Mouse (Mus musculus) heart, adult 2 months (tissue): ENCODE results near the gene Tmem184a. TPM values are rescaled to one million over a fixed set of nuclear protein-coding genes. Genes with fewer than 3 reads are reported as not detected.

Experiments used
- DNase-seq, 2 experiments: peaks; one replicate each; pipeline ENCODE4 v3.0.0; 2021
- H3K27ac ChIP-seq: fragments of 200-600 bp; 2 replicates; pipeline ENCODE4 v1.8.1; 2022
- H3K27me3 ChIP-seq: fragments of 200-500 bp; 2 replicates; pipeline ENCODE4 v1.6.1; 2012; ENCODE audit warnings: mild to moderate bottlenecking, low read length, inconsistent platforms, mixed read lengths; ENCODE audit not compliant: control insufficient read depth, insufficient read depth
- H3K36me3 ChIP-seq: fragments of 200-500 bp; 2 replicates; pipeline ENCODE4 v1.6.1; 2012; ENCODE audit warnings: low read length, inconsistent platforms; ENCODE audit not compliant: control insufficient read depth, insufficient read depth
- H3K4me1 ChIP-seq: fragments of 200-500 bp; 2 replicates; pipeline ENCODE4 v1.6.1; 2011; ENCODE audit warnings: low read length; ENCODE audit not compliant: control insufficient read depth, insufficient read depth
- H3K4me3 ChIP-seq: fragments of 200-600 bp; 2 replicates; pipeline ENCODE4 v1.8.1; 2022
- H3K79me2 ChIP-seq: fragments of 200-500 bp; replicated peaks from 2 replicates; pipeline ENCODE4 v1.6.1; 2012; ENCODE audit warnings: mild to moderate bottlenecking, inconsistent platforms, low read length, moderate library complexity, mixed read lengths; ENCODE audit not compliant: control insufficient read depth, insufficient read depth
- H3K9ac ChIP-seq: fragments of 200-500 bp; 2 replicates; pipeline ENCODE4 v1.6.1; 2012; ENCODE audit warnings: low read depth, mild to moderate bottlenecking, control low read depth, inconsistent platforms, low read length, mixed read lengths
- CTCF ChIP-seq: fragments of 200-600 bp; IDR thresholded peaks from 2 replicates; pipeline ENCODE4 v1.8.1; 2022; ENCODE audit warnings: antibody characterized with exemption, mild to moderate bottlenecking, moderate library complexity
- EP300 ChIP-seq: fragments of 200-500 bp; IDR thresholded peaks from 2 replicates; pipeline ENCODE4 v1.6.1; 2011; ENCODE audit warnings: low read depth, low read length, control low read depth; ENCODE audit not compliant: insufficient read depth
- POLR2A ChIP-seq: fragments of 200-500 bp; IDR thresholded peaks from 2 replicates; pipeline ENCODE4 v1.6.1; 2011; ENCODE audit warnings: mild to moderate bottlenecking, low read depth, low read length, control low read depth; ENCODE audit not compliant: insufficient read depth
- WGBS: fragments of 180-500 bp; shearing (Covaris S2); methylation state at CpG from one replicate; pipeline ENCODE4 v1.1.7; 2018; 5-methylcytosine and 5-hydroxymethylcytosine counted together
- intact Hi-C: fragments of 180-260 bp; cut with DNase I; formaldehyde crosslinking; loops from one replicate; pipeline ENCODE4 v1.15.1; 2025
- polyA plus RNA-seq: library from polyadenylated mRNA; depleted of rRNA; stranded (reverse); fragments of >200 nt; gene quantifications from 2 replicates; pipeline ENCODE4 v1.2.3, GENCODE M21; 2012
- total RNA-seq, 2 experiments: library from RNA; stranded (reverse); gene quantifications; 2 replicates each; pipeline ENCODE4 v1.2.3; 2021

The Tmem184a gene
- total and polyA plus RNA-seq, 3 experiments, result 0.05 to 1.5 TPM; not detected in 1

DNA sequence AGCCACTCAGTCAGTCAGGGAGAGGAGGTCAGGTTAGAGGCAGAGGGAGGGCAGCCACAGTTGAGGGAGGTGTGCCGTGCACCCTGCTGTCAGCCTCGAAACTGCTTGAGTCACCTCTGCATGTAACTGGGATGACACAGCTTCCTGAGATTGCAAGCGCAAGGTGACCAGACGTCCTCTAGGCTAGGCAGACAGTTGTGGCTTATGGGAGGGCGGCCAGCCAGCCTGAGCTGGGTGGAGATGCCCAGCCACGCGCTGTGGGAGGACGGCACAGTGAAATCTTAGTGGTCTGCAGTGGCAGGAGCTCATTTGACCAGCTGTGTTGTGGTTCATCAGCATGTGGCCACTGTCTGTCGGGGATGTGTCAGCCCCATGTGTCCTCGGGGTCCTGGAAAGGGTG lies 24.8 kb downstream of the Tmem184a start:
- Histone ChIP-seq H3K27me3 (no peaks in the 10 kb centered on the region), H3K27ac (peak overlapping the region; percentile 99), H3K4me1 (peaks cover 45% of the 10 kb centered on the region), H3K4me3 (no peak overlapping the region), H3K36me3 (no peaks in the 10 kb centered on the region; the same call in 1 of the 2 replicates), H3K9ac (peak overlapping the region; percentile 71), H3K79me2 (peaks cover 2% of the 10 kb centered on the region; the same call in 1 of the 2 replicates)
- peak; percentile 73 to 82 for DNase-seq
- TF ChIP-seq EP300, result 0 out of 2 replicates have a peak, but pooled peaks have one; percentile 31
- peak; percentile 47; the same call in 1 of the 2 replicates for TF ChIP-seq POLR2A
- no peak for TF ChIP-seq CTCF
- intact Hi-C loops, result loop anchor here (10.0 kb wide), 1 partner anchor 410 kb away; no protein-coding TSS in a partner anchor
- WGBS, result 19% methylated on average over 10 of the region's 10 CpGs

DNA sequence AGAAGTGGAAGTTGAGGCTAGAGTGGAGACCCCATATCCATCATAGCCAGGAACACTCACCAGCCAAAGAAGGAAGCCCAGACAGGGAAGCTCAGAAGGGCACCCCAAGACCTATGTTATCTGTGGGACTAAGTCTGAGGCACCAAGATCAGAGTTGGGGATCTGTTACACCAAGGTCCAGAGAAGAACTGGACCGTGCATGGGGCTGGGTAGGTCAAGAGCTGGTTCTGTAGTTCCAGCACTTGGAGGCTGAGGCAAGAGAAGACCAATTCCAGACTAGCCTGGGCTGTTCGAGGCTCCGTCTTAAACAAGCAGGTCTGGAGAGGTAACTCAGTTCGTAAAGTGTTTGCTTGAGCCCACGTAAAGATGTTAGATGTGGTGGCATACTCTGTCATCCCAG lies 25.6 kb downstream of the Tmem184a start:
- H3K36me3 ChIP-seq, result no peaks in the 10 kb centered on the region; the same call in 1 of the 2 replicates
- no peaks in the 10 kb centered on the region for H3K27me3 ChIP-seq
- peak overlapping the region; percentile 36; the same call in 1 of the 2 replicates for H3K9ac ChIP-seq
- 81% methylated on average over 5 of the region's 5 CpGs for WGBS
- peaks cover 45% of the 10 kb centered on the region for H3K4me1 ChIP-seq
- peak overlapping the region; percentile 93 for H3K4me3 ChIP-seq
- TF ChIP-seq EP300 (no peak), POLR2A (no peak), CTCF (no peak)
- H3K27ac ChIP-seq, result peak overlapping the region; percentile 99
- intact Hi-C loops, result loop anchor here (10.0 kb wide), 1 partner anchor 409 kb away; no protein-coding TSS in a partner anchor
- DNase-seq, result peak in 1 of 2 experiments; percentile 38
- H3K79me2 ChIP-seq, result peaks cover 2% of the 10 kb centered on the region; the same call in 1 of the 2 replicates

DNA sequence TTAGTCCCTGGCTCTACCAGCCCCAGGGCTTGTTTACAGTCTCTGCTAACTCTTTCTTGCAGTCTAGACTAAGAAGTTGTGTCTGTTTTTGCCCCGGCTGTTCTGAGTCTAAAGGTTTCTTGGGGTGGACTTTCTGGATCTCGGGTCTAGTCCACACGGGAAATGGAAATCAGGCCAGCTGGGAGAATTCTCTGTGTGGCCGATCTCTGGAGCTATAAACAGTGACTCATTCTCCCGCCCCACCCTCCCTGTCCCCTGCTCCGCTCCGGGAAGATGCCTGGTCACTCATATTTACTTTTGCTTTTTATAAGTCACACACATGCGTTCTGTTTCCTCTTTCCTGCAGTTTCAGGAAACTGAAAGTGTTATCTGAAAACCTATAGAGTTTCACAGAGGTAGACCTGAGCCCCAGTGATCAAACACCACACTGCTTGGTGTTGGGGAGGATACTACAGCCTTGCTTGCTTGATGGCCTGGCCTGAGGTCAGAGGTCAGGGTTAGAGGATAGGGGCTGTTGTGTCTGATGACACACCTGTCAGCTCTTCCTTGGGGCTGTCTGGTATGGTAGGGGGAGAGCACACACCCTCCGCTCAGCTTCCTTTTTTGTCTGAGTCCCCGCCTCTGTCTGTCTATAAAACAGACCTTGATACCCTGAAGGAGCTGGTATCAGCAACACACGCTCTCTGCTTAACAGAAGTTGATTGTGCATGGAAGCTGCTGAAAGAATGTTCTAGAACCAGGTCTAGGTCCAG lies 26.2 kb downstream of the Tmem184a start:
- intact Hi-C loops, result loop anchor here (10.0 kb wide), 1 partner anchor 409 kb away; no protein-coding TSS in a partner anchor
- peak overlapping the region; percentile 36 for H3K9ac ChIP-seq
- WGBS, result 11% methylated on average over 11 of the region's 11 CpGs
- H3K79me2 ChIP-seq, result peaks cover 2% of the 10 kb centered on the region; the same call in 1 of the 2 replicates
- peaks cover 43% of the 10 kb centered on the region for H3K4me1 ChIP-seq
- TF ChIP-seq EP300 (0 out of 2 replicates have a peak, but pooled peaks have one; percentile 73), CTCF (no peak), POLR2A (peak; percentile 58; the same call in 1 of the 2 replicates)
- H3K27ac ChIP-seq, result peak overlapping the region; percentile 99
- H3K36me3 ChIP-seq, result no peaks in the 10 kb centered on the region; the same call in 1 of the 2 replicates
- peak; percentile 69 to 73 for DNase-seq
- H3K4me3 ChIP-seq, result peak overlapping the region; percentile 93
- no peaks in the 10 kb centered on the region for H3K27me3 ChIP-seq

DNA sequence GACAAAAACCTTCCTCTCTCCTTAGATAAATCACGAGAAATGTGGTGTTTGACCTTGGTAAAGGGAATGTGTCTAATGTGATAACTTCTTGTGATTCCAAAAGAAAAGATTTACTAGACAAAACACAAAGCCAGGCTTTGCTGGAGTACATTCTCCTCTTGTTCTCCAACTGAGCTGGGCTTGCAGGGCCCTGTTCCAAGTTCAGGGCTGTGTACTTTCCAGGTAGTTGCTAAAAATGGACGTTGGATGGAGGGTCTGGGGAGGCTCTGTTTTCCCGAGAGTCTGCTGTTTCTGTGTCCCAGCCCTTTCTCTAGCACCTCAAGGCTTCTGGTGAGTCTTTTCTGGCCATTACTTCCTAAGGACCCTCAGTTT lies 26.8 kb downstream of the Tmem184a start:
- DNase-seq, result no peak
- H3K4me3 ChIP-seq, result peak overlapping the region; percentile 93
- no peaks in the 10 kb centered on the region; the same call in 1 of the 2 replicates for H3K36me3 ChIP-seq
- H3K27ac ChIP-seq, result peak overlapping the region; percentile 99
- 0% methylated on average over 3 of the region's 3 CpGs for WGBS
- H3K79me2 ChIP-seq, result peaks cover 2% of the 10 kb centered on the region; the same call in 1 of the 2 replicates
- intact Hi-C loops, result loop anchor here (10.0 kb wide), 1 partner anchor 408 kb away; no protein-coding TSS in a partner anchor
- no peaks in the 10 kb centered on the region for H3K27me3 ChIP-seq
- H3K4me1 ChIP-seq, result peaks cover 40% of the 10 kb centered on the region
- peak overlapping the region; percentile 90 for H3K9ac ChIP-seq
- TF ChIP-seq EP300 (no peak), CTCF (no peak), POLR2A (no peak)

DNA sequence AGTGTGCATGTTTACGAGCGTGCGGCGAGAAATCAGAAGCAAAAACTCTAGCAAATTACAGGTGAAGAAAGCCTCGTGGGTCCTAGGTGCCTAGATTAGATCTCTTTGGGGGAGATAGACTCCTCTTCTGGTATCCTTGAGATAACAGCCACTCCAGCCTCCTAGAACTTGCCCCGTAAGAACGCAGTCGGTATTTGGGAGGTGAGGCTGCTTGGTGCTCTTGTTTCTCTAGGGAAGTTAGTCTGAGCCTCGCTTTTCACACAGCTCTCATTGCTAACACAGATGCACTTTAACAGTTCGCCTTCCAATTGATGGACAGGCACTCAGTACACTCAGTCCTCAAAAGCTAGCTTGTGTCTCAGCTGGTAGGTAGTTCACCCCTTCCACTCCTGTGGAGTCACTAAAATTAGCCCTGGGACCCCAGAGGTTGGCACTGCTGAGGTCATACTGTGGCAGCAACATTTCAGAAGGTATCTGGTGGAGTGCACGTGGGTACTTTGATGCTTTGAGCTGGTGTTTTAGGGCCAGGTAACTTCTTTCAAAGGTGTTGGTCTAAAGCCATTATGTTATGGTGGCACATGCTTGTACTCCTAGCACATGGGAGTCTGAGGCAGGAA lies 27.4 kb downstream of the Tmem184a start:
- intact Hi-C loops, result loop anchor here (10.0 kb wide), 1 partner anchor 407 kb away; no protein-coding TSS in a partner anchor

More for the DNA sequence above, 27.4 kb downstream of the Tmem184a start:
- TF ChIP-seq CTCF (no peak), EP300 (no peak), POLR2A (no peak)
- Histone ChIP-seq H3K36me3 (no peaks in the 10 kb centered on the region; the same call in 1 of the 2 replicates), H3K4me3 (peak overlapping the region; percentile 93), H3K4me1 (peaks cover 34% of the 10 kb centered on the region), H3K27me3 (no peaks in the 10 kb centered on the region), H3K27ac (peak overlapping the region; percentile 99), H3K9ac (peak overlapping the region; percentile 90), H3K79me2 (peaks cover 2% of the 10 kb centered on the region; the same call in 1 of the 2 replicates)
- peak in 1 of 2 experiments; percentile 54 for DNase-seq
- WGBS, result 4% methylated on average over 11 of the region's 11 CpGs
